In the genomic region with DNA sequence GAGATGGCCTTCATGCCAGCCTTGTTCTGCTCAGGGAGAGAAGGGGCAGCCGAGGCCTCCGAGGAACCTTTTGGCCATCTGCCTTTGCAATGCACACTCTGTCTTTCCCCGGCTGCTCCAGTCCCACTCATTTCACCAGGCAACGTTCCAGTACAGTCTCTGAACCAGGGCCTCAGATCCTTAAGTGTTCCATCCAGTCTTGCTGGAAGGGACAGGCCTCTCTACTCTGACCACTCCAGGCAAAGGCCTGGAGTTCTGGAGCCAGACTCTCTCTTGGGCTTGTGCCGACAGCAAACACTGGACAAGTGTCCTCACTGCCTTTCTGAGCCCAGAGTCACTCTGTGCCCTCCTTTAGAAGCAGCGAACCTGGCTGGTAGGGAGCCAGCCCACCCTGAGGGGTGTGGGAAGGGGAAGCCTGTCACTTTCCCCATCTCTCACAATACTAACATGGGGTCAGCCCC, we compare ENCODE assay signal across 11 mouse cellular contexts. TPM values are rescaled to one million over a fixed set of nuclear protein-coding genes. Genes with fewer than 3 reads are reported as not detected.
DNase-seq lines count a peak whose midpoint lies in the region; ATAC-seq and TF ChIP-seq lines count a peak whose summit lies in the region.
"Had no signal": no experiment of that assay in that cellular context is flagged by ENCODE, and none has a peak within 500 bp of the region (broad histone marks: within the 10 kb centered on the region; RNA-seq: fewer than 3 reads in every experiment).

No protein-coding gene starts in this region.

- no peak for TF ChIP-seq CTCF in midbrain, postnatal 0 days (IDR thresholded peaks at IDR 0.05)

- no peak for DNase-seq in hindbrain, embryonic 10.5 days (ENCODE audit: low spot score)
- DNase-seq in hindbrain, embryonic 11.5 days (ENCODE audit: low spot score): no peak
- DNase-seq in layer of hippocampus, postnatal 14 days (ENCODE audit: low spot score in 2 of 2): peak; percentile 46 to 83
- DNase-seq in midbrain, postnatal 0 days (ENCODE audit: low spot score): peak; percentile 70
- no peak for DNase-seq in embryo, embryonic 11 days
- no peak for DNase-seq in thymus, postnatal 14 days
- no peak for DNase-seq in retina, embryonic 14.5 days (ENCODE audit: low spot score)
- DNase-seq: kidney, postnatal 14 days had no signal

- peaks cover 11% of the 10 kb centered on the region for H3K9me3 ChIP-seq in hindbrain, embryonic 10.5 days
- no peaks in the 10 kb centered on the region for H3K9me3 ChIP-seq in hindbrain, embryonic 11.5 days (ENCODE audit: control insufficient read depth, low read length)
- no peaks in the 10 kb centered on the region for H3K9me3 ChIP-seq in heart, embryonic 16.5 days (replicated peaks; ENCODE audit: control insufficient read depth, low read length)
- H3K9me3 ChIP-seq in midbrain, postnatal 0 days (ENCODE audit: low read length): no peaks in the 10 kb centered on the region
- H3K9me3 ChIP-seq: embryonic facial prominence, embryonic 12.5 days had no signal

- peaks cover 40% of the 10 kb centered on the region for H3K4me1 ChIP-seq in hindbrain, embryonic 10.5 days (replicated peaks)
- no peaks in the 10 kb centered on the region for H3K4me1 ChIP-seq in hindbrain, embryonic 11.5 days (replicated peaks; ENCODE audit: control insufficient read depth, insufficient read depth, low read length)
- peaks cover 12% of the 10 kb centered on the region for H3K4me1 ChIP-seq in heart, embryonic 16.5 days (ENCODE audit: control insufficient read depth, insufficient read depth, low read length)
- no peaks in the 10 kb centered on the region for H3K4me1 ChIP-seq in midbrain, postnatal 0 days (ENCODE audit: insufficient read depth, low read length)
- H3K4me1 ChIP-seq: embryonic facial prominence, embryonic 12.5 days had no signal

- no peak overlapping the region for H3K4me3 ChIP-seq in hindbrain, embryonic 10.5 days
- no peak overlapping the region for H3K4me3 ChIP-seq in hindbrain, embryonic 11.5 days (ENCODE audit: low read depth, low read length)
- H3K4me3 ChIP-seq in heart, embryonic 16.5 days (ENCODE audit: low read length): no peak overlapping the region
- H3K4me3 ChIP-seq in midbrain, postnatal 0 days (ENCODE audit: low read depth, low read length): no peak overlapping the region
- H3K4me3 ChIP-seq: embryonic facial prominence, embryonic 12.5 days; myocyte had no signal

- no peak overlapping the region for H3K4me2 ChIP-seq in hindbrain, embryonic 11.5 days (replicated peaks; ENCODE audit: low read depth, low read length)
- H3K4me2 ChIP-seq in heart, embryonic 16.5 days (ENCODE audit: low read depth, low read length): no peak overlapping the region
- H3K4me2 ChIP-seq in midbrain, postnatal 0 days (ENCODE audit: low read depth, low read length, poor library complexity, severe bottlenecking): no peak overlapping the region
- H3K4me2 ChIP-seq: embryonic facial prominence, embryonic 12.5 days had no signal

- WGBS in hindbrain, embryonic 10.5 days: 92% methylated on average over 6 of the region's 6 CpGs
- 85% methylated on average over 6 of the region's 6 CpGs for WGBS in hindbrain, embryonic 11.5 days
- 72% methylated on average over 6 of the region's 6 CpGs for WGBS in heart, embryonic 16.5 days
- 56% methylated on average over 6 of the region's 6 CpGs for WGBS in midbrain, postnatal 0 days

- no peak overlapping the region for H3K9ac ChIP-seq in hindbrain, embryonic 11.5 days (ENCODE audit: low read depth, low read length)
- no peak overlapping the region for H3K9ac ChIP-seq in heart, embryonic 16.5 days (ENCODE audit: low read length)
- H3K9ac ChIP-seq in midbrain, postnatal 0 days (replicated peaks; ENCODE audit: low read length, poor library complexity, severe bottlenecking): no peak overlapping the region
- H3K9ac ChIP-seq: embryonic facial prominence, embryonic 12.5 days had no signal

- H3K27me3 ChIP-seq in hindbrain, embryonic 10.5 days (ENCODE audit: insufficient read depth, poor library complexity, severe bottlenecking): no peaks in the 10 kb centered on the region
- no peaks in the 10 kb centered on the region for H3K27me3 ChIP-seq in hindbrain, embryonic 11.5 days (ENCODE audit: control insufficient read depth, insufficient read depth, low read length)
- H3K27me3 ChIP-seq in heart, embryonic 16.5 days (ENCODE audit: control insufficient read depth, insufficient read depth, low read length): no peaks in the 10 kb centered on the region
- no peaks in the 10 kb centered on the region for H3K27me3 ChIP-seq in midbrain, postnatal 0 days (ENCODE audit: insufficient read depth, low read length)
- H3K27me3 ChIP-seq: embryonic facial prominence, embryonic 12.5 days had no signal

- peak overlapping the region; percentile 29; the same call in 1 of the 2 replicates for H3K27ac ChIP-seq in hindbrain, embryonic 10.5 days
- no peak overlapping the region for H3K27ac ChIP-seq in hindbrain, embryonic 11.5 days (ENCODE audit: low read depth, low read length)
- H3K27ac ChIP-seq in heart, embryonic 16.5 days (ENCODE audit: low read length): 0 out of 2 replicates have a peak overlapping the region, but pooled peaks have one; percentile 4
- H3K27ac ChIP-seq in midbrain, postnatal 0 days (ENCODE audit: low read depth, low read length): peak overlapping the region; percentile 63
- H3K27ac ChIP-seq: embryonic facial prominence, embryonic 12.5 days had no signal

- peaks cover 97% of the 10 kb centered on the region for H3K36me3 ChIP-seq in hindbrain, embryonic 10.5 days
- H3K36me3 ChIP-seq in hindbrain, embryonic 11.5 days (ENCODE audit: control insufficient read depth, insufficient read depth, low read length): peaks cover 15% of the 10 kb centered on the region; the same call in 1 of the 2 replicates
- H3K36me3 ChIP-seq in heart, embryonic 16.5 days (ENCODE audit: control insufficient read depth, insufficient read depth): peaks cover 40% of the 10 kb centered on the region
- peaks cover 38% of the 10 kb centered on the region for H3K36me3 ChIP-seq in midbrain, postnatal 0 days (ENCODE audit: insufficient read depth, low read length)

- no peak for ATAC-seq in hindbrain, embryonic 11.5 days (ENCODE audit: low FRiP score)
- ATAC-seq in heart, embryonic 16.5 days (replicated peaks; ENCODE audit: extremely low read depth, insufficient read depth, low FRiP score): no peak
- ATAC-seq in midbrain, postnatal 0 days (ENCODE audit: low FRiP score): peak; percentile 64; the same call in 1 of the 2 replicates

RNA-seq across cellular contexts. Expression of a gene that starts 25.0 kb away (rescaled TPM):
- polyA plus RNA-seq in hindbrain, embryonic 10.5 days (2016; fragmentation: Nextera tagmentation; extraction: Ambion mirVana): 36.5 and 44.1 TPM in 2 replicates
- polyA plus RNA-seq in hindbrain, embryonic 11.5 days (2014; fragmentation: Nextera tagmentation; extraction: Ambion mirVana): 35.5 and 35.7 TPM in 2 replicates
- 29.5 and 33.9 TPM in 2 replicates for polyA plus RNA-seq in heart, embryonic 16.5 days (2015; fragmentation: Nextera tagmentation; extraction: Ambion mirVana)
- 10 to 100 TPM; 49.8 to 63.7 TPM for total RNA-seq in layer of hippocampus, postnatal 14 days (2021)
- total RNA-seq in midbrain, postnatal 0 days (2014; rRNA removed): 58.7 and 64.3 TPM in 2 replicates
- polyA plus RNA-seq in midbrain, postnatal 0 days (2015; fragmentation: Nextera tagmentation; extraction: Ambion mirVana): 13.5 and 16.2 TPM in 2 replicates

RNA-seq across cellular contexts. Expression of a gene that starts 26.4 kb away (rescaled TPM):
- polyA plus RNA-seq in hindbrain, embryonic 10.5 days (2016; fragmentation: Nextera tagmentation; extraction: Ambion mirVana): not detected in 2 replicates
- polyA plus RNA-seq in hindbrain, embryonic 11.5 days (2014; fragmentation: Nextera tagmentation; extraction: Ambion mirVana): 0.17 and 0.19 TPM in 2 replicates
- polyA plus RNA-seq in heart, embryonic 16.5 days (2015; fragmentation: Nextera tagmentation; extraction: Ambion mirVana): 0.08 TPM in 1 of 2 replicates, not detected in the other
- under 1 TPM; 0.24 to 0.37 TPM for total RNA-seq in layer of hippocampus, postnatal 14 days (2021)
- 0.27 and 4.4 TPM in 2 replicates for total RNA-seq in midbrain, postnatal 0 days (2014; rRNA removed)
- 0.25 and 1.4 TPM in 2 replicates for polyA plus RNA-seq in midbrain, postnatal 0 days (2015; fragmentation: Nextera tagmentation; extraction: Ambion mirVana)
- polyA plus RNA-seq: myocyte had no signal

RNA-seq across cellular contexts. Expression of a gene that starts 33.2 kb away (rescaled TPM):
- polyA plus RNA-seq in hindbrain, embryonic 10.5 days (2016; fragmentation: Nextera tagmentation; extraction: Ambion mirVana): 23.2 and 24.5 TPM in 2 replicates
- 21.9 and 24.8 TPM in 2 replicates for polyA plus RNA-seq in hindbrain, embryonic 11.5 days (2014; fragmentation: Nextera tagmentation; extraction: Ambion mirVana)
- polyA plus RNA-seq in heart, embryonic 16.5 days (2015; fragmentation: Nextera tagmentation; extraction: Ambion mirVana): 12.8 and 14.5 TPM in 2 replicates
- 10 to 100 TPM; 22.6 to 24.9 TPM for total RNA-seq in layer of hippocampus, postnatal 14 days (2021)
- 23.6 and 26.6 TPM in 2 replicates for total RNA-seq in midbrain, postnatal 0 days (2014; rRNA removed)
- polyA plus RNA-seq in midbrain, postnatal 0 days (2015; fragmentation: Nextera tagmentation; extraction: Ambion mirVana): 16.9 and 17.7 TPM in 2 replicates

RNA-seq across cellular contexts. Expression of a gene that starts 36.4 kb away (rescaled TPM):
- polyA plus RNA-seq in hindbrain, embryonic 10.5 days (2016; fragmentation: Nextera tagmentation; extraction: Ambion mirVana): 60.2 and 66.0 TPM in 2 replicates
- 50.8 and 51.7 TPM in 2 replicates for polyA plus RNA-seq in hindbrain, embryonic 11.5 days (2014; fragmentation: Nextera tagmentation; extraction: Ambion mirVana)
- 49.8 and 50.1 TPM in 2 replicates for polyA plus RNA-seq in heart, embryonic 16.5 days (2015; fragmentation: Nextera tagmentation; extraction: Ambion mirVana)
- total RNA-seq in layer of hippocampus, postnatal 14 days (2021): 10 to 100 TPM; 40.9 to 52.0 TPM
- total RNA-seq in midbrain, postnatal 0 days (2014; rRNA removed): 51.4 and 54.5 TPM in 2 replicates
- 42.2 and 51.1 TPM in 2 replicates for polyA plus RNA-seq in midbrain, postnatal 0 days (2015; fragmentation: Nextera tagmentation; extraction: Ambion mirVana)

RNA-seq across cellular contexts. Expression of a gene that starts 54.2 kb away (rescaled TPM):
- 11.4 and 12.0 TPM in 2 replicates for polyA plus RNA-seq in hindbrain, embryonic 10.5 days (2016; fragmentation: Nextera tagmentation; extraction: Ambion mirVana)
- 6.3 and 7.6 TPM in 2 replicates for polyA plus RNA-seq in hindbrain, embryonic 11.5 days (2014; fragmentation: Nextera tagmentation; extraction: Ambion mirVana)
- polyA plus RNA-seq in heart, embryonic 16.5 days (2015; fragmentation: Nextera tagmentation; extraction: Ambion mirVana): 3.0 and 4.2 TPM in 2 replicates
- total RNA-seq in layer of hippocampus, postnatal 14 days (2021): 10 to 100 TPM; 36.3 to 41.7 TPM
- total RNA-seq in midbrain, postnatal 0 days (2014; rRNA removed): 22.0 and 33.2 TPM in 2 replicates
- polyA plus RNA-seq in midbrain, postnatal 0 days (2015; fragmentation: Nextera tagmentation; extraction: Ambion mirVana): 3.2 and 4.2 TPM in 2 replicates

Comparison
In these comparisons a context has a peak if more than half of its experiments do, and no peak if none do; other contexts are left out.
1. DNase-seq: peak in layer of hippocampus, postnatal 14 days (2 of 2) and midbrain, postnatal 0 days (single experiment); none in hindbrain, embryonic 10.5 days (single experiment), hindbrain, embryonic 11.5 days (single experiment), embryo, embryonic 11 days (single experiment), thymus, postnatal 14 days (single experiment) and retina, embryonic 14.5 days (single experiment).